In the genomic region with DNA sequence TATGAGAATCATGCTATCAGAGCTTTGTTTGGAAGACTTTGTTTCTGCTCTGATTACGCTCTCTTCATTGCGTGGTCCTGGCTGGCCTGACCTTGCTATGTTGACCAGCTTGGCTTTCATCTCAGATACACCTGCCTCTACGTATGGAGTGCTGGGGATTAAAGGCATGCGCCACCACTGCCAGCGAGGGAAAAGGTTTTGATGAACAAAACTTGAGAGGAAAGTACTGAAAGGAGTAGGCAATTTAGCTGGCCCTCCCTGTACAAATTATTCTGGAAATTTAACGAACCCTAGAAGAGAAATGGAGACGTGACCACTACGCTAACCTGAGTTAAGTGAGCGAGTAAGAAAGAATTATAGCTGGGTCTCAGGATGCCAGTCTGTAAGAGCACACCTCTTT, we compare ENCODE assay signal across 9 mouse cellular contexts. TPM values are rescaled to one million over a fixed set of nuclear protein-coding genes. Genes with fewer than 3 reads are reported as not detected.
DNase-seq lines count a peak whose midpoint lies in the region; ATAC-seq and TF ChIP-seq lines count a peak whose summit lies in the region.
"Had no signal": no experiment of that assay in that cellular context is flagged by ENCODE, and none has a peak within 500 bp of the region (broad histone marks: within the 10 kb centered on the region; RNA-seq: fewer than 3 reads in every experiment).

No protein-coding gene starts in this region.

- peaks cover 4% of the 10 kb centered on the region; the same call in 1 of the 2 replicates for H3K36me3 ChIP-seq in E14TG2a.4 (ENCODE audit: insufficient read depth, low read length)
- no peaks in the 10 kb centered on the region for H3K36me3 ChIP-seq in heart, embryonic 16.5 days (ENCODE audit: control insufficient read depth, insufficient read depth)
- no peaks in the 10 kb centered on the region for H3K36me3 ChIP-seq in liver, embryonic 16.5 days (ENCODE audit: control insufficient read depth, insufficient read depth)

- H3K9me3 ChIP-seq in E14TG2a.4 (ENCODE audit: low read length): no peaks in the 10 kb centered on the region
- H3K9me3 ChIP-seq in heart, embryonic 16.5 days (replicated peaks; ENCODE audit: control insufficient read depth, low read length): no peaks in the 10 kb centered on the region
- H3K9me3 ChIP-seq in liver, embryonic 16.5 days (replicated peaks; ENCODE audit: control insufficient read depth, low read length): no peaks in the 10 kb centered on the region

- H3K4me1 ChIP-seq in E14TG2a.4 (replicated peaks; ENCODE audit: low read depth, low read length): peaks cover 61% of the 10 kb centered on the region
- H3K4me1 ChIP-seq in heart, embryonic 16.5 days (ENCODE audit: control insufficient read depth, insufficient read depth, low read length): peaks cover 24% of the 10 kb centered on the region
- H3K4me1 ChIP-seq in liver, embryonic 16.5 days (ENCODE audit: control insufficient read depth, low read depth, low read length): peaks cover 15% of the 10 kb centered on the region

- peak overlapping the region; percentile 98; the same call in 1 of the 2 replicates for H3K27ac ChIP-seq in heart, embryonic 16.5 days (ENCODE audit: low read length)
- H3K27ac ChIP-seq in liver, embryonic 16.5 days (ENCODE audit: low read length): no peak overlapping the region

- peak; percentile 11 to 33 for DNase-seq in cerebellum, postnatal 10 days
- no peak for DNase-seq in thymus, postnatal 0 days (ENCODE audit: low spot score)
- DNase-seq in left cerebral cortex, adult 11 months (ENCODE audit: low spot score): no peak
- no peak for DNase-seq in spleen, adult 18-20 months
- DNase-seq: adrenal gland, adult 8-10 months had no signal

- peak overlapping the region; percentile 65 for H3K4me2 ChIP-seq in heart, embryonic 16.5 days (ENCODE audit: low read depth, low read length)
- peak overlapping the region; percentile 99; the same call in 1 of the 2 replicates for H3K4me2 ChIP-seq in liver, embryonic 16.5 days (ENCODE audit: low read depth, low read length)

- no peak for TF ChIP-seq CTCF in E14TG2a.4 (conservative IDR thresholded peaks at IDR 0.05; ENCODE audit: low read length)

- no peak for ATAC-seq in cerebellum, adult (ENCODE audit: insufficient number of reproducible peaks, low FRiP score, low TSS enrichment)
- ATAC-seq in heart, embryonic 16.5 days (replicated peaks; ENCODE audit: extremely low read depth, insufficient read depth, low FRiP score): no peak
- no peak for ATAC-seq in liver, embryonic 16.5 days (ENCODE audit: low read depth)

- H3K9ac ChIP-seq in heart, embryonic 16.5 days (ENCODE audit: low read length): no peak overlapping the region
- no peak overlapping the region; the same call in 1 of the 2 replicates for H3K9ac ChIP-seq in liver, embryonic 16.5 days (ENCODE audit: low read depth, low read length)

- WGBS in heart, embryonic 16.5 days: 63% methylated on average over 9 of the region's 9 CpGs
- 66% methylated on average over 9 of the region's 9 CpGs for WGBS in liver, embryonic 16.5 days (ENCODE audit: insufficient replicate concordance)

- peak overlapping the region; percentile 88; the same call in 1 of the 2 replicates for H3K4me3 ChIP-seq in E14TG2a.4 (replicated peaks; ENCODE audit: low read length)
- H3K4me3 ChIP-seq in heart, embryonic 16.5 days (ENCODE audit: low read length): no peak overlapping the region
- no peak overlapping the region for H3K4me3 ChIP-seq in liver, embryonic 16.5 days (ENCODE audit: low read depth, low read length)

- H3K27me3 ChIP-seq in E14TG2a.4 (ENCODE audit: insufficient read depth, low read length): peaks cover 5% of the 10 kb centered on the region; the same call in 1 of the 2 replicates
- no peaks in the 10 kb centered on the region for H3K27me3 ChIP-seq in heart, embryonic 16.5 days (ENCODE audit: control insufficient read depth, insufficient read depth, low read length)
- 0 out of 2 replicates have a peak, but pooled peaks cover 2% of the 10 kb centered on the region for H3K27me3 ChIP-seq in liver, embryonic 16.5 days (ENCODE audit: control insufficient read depth, insufficient read depth, low read depth, low read length)

RNA-seq across cellular contexts. Expression of a gene that starts 1.0 kb away (rescaled TPM):
- polyA plus RNA-seq in heart, embryonic 16.5 days (2015; fragmentation: Nextera tagmentation; extraction: Ambion mirVana): 123 and 135 TPM in 2 replicates
- 87.0 and 91.8 TPM in 2 replicates for polyA plus RNA-seq in liver, embryonic 16.5 days (2015; fragmentation: Nextera tagmentation; extraction: Ambion mirVana)
- 234 and 261 TPM in 2 replicates for polyA plus RNA-seq in thymus, postnatal 0 days (2015; fragmentation: Nextera tagmentation; extraction: Ambion mirVana)

RNA-seq across cellular contexts. Expression of a gene that starts 54.3 kb away (rescaled TPM):
- polyA plus RNA-seq in heart, embryonic 16.5 days (2015; fragmentation: Nextera tagmentation; extraction: Ambion mirVana): 39.0 and 55.1 TPM in 2 replicates
- 30.0 and 30.3 TPM in 2 replicates for polyA plus RNA-seq in liver, embryonic 16.5 days (2015; fragmentation: Nextera tagmentation; extraction: Ambion mirVana)
- 73.7 and 81.7 TPM in 2 replicates for polyA plus RNA-seq in thymus, postnatal 0 days (2015; fragmentation: Nextera tagmentation; extraction: Ambion mirVana)

Comparison
In these comparisons a context has a peak if more than half of its experiments do, and no peak if none do; other contexts are left out.
1. DNase-seq: peak in cerebellum, postnatal 10 days (2 of 2); none in thymus, postnatal 0 days (single experiment), left cerebral cortex, adult 11 months (single experiment) and spleen, adult 18-20 months (0 of 2).